Mouse (Mus musculus): ENCODE results near the gene Srd5a1.

DNA sequence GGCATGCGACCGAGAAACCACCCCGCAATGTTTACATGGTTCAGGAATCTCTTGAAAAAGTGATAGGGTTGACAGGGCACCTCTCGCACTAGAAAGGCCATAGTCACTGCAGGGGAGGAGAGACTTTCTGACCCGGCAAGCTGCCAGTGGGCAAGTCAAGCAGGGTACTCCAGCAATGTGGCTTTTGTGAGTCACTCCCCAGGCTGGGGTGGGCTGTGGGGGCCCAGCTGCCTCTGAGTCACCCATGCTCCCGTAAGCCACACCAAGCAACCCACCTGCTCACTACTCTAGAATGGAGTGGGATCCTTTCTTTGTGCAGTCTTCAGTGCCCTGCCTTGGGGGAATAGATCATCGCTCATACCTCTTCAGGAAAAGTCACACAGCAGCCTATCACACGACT lies 17.8 kb downstream of the Srd5a1 start:
- TF ChIP-seq CTCF (IDR thresholded peaks at IDR 0.05; ENCODE audit: low read depth, low read length) = no peak
- TF ChIP-seq POLR2A (IDR thresholded peaks at IDR 0.05; ENCODE audit: extremely low read depth, insufficient read depth, low read length) = no peak
